Mouse (Mus musculus): Measurements from ENCODE around the gene Megf11.

DNA sequence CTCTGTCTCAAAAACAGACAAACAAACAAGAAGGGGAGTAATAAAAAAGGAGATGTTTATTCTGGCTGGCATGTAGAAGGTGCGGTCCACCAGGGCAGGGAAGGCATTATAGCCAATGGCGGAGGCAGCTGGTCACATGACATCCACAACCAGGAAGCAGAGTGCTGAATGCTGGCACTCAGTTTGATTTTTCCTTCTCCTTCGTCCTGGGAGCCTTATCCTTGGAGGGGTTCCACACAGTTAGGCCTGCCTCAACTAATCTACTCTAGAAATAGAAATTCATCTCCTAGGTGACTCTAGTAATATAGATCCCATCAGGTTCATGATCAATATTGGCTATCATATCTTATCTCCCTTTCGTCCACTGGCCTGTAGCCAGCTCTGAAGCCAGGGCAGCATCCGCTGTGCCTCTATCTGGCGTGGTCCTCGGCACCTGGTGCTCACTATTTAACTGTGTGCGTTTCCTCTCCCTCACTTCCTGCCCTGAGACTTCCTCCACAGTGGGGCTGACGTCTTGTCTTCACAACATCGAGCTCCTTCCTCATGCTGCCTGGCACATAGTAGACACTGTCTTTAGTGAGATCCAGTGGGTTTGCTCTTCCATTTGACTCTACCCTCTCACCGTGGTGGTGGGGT is 171.8 kb downstream of the Megf11 start:
- no peak for TF ChIP-seq ZMIZ1 (IDR thresholded peaks at IDR 0.05; ENCODE audit: low read depth, low read length)
- no peak for TF ChIP-seq MAFK (IDR thresholded peaks at IDR 0.05; ENCODE audit: borderline replicate concordance, low read depth, low read length)
- no peak for TF ChIP-seq TAL1 (IDR thresholded peaks at IDR 0.05; ENCODE audit: low read length)
- no peak for TF ChIP-seq ZNF384 (IDR thresholded peaks at IDR 0.05; ENCODE audit: low read depth, low read length)
